Mouse (Mus musculus) layer of hippocampus, postnatal 25 days (tissue): ENCODE results near the gene Kctd20. TPM values are rescaled to one million over a fixed set of nuclear protein-coding genes. Genes with fewer than 3 reads are reported as not detected.

ENCODE experiments used
- DNase-seq, 2 experiments: peaks; one replicate each; pipeline ENCODE4 v3.0.0; 2022; ENCODE audit warnings: mixed read lengths in 2 of 2, low spot score in 1 of 2; ENCODE audit errors: extremely low spot score in 1 of 2
- total RNA-seq, 2 experiments: library from RNA; stranded (reverse); gene quantifications; 2 replicates each; pipeline ENCODE4 v1.2.3; 2021

Gene Kctd20
- total RNA-seq, 2 experiments from 2014 or later = 67.1 to 75.4 TPM

DNA sequence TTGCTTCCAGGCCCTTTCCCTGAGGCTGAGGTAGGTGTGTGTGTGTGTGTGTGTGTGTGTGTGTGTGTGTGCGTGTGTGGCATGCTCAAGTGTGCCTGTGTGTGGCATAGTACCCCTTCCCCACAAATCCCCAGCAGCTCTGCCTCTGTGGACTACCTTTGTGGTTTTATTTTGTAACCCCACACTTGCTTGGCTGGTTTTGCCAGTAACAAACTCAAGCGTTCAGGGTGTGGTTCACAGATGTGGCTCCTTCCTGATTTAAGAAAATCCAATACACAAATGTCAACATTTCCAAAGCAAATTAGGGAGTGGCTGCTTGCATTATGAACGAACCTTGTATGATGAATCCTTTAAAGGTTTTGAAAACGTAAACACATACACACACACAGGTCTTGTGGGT, 65.0 kb downstream of the Kctd20 start:
- no peak for DNase-seq

GRCm38 (mm10) chr17:29018292-29018984, 66.7 kb downstream of the Kctd20 start:
- DNase-seq = no peak

Other genes starting within 250 kb of the Kctd20 start
- 1 to 10 TPM; 1.6 to 1.7 TPM for gene AC170998.1, start 225.9 kb upstream of the Kctd20 start, total RNA-seq
- gene Mapk13, start 182.7 kb upstream of the Kctd20 start, total RNA-seq = 1 to 10 TPM in 1 of 2 experiments, under 1 TPM in 1; 0.45 to 1.3 TPM
- 10 to 100 TPM; 36.2 to 50.0 TPM for gene Brpf3, start 150.9 kb upstream of the Kctd20 start, total RNA-seq
- under 1 TPM; 0.42 to 0.66 TPM for gene Pnpla1, start 93.5 kb upstream of the Kctd20 start, total RNA-seq
- 1 to 10 TPM; 3.1 to 3.9 TPM for gene 4930539E08Rik, start 36.6 kb upstream of the Kctd20 start, total RNA-seq
- gene Pxt1, start 8.1 kb upstream of the Kctd20 start, total RNA-seq = not detected
- gene Stk38, start 56.0 kb downstream of the Kctd20 start, total RNA-seq = 10 to 100 TPM; 36.7 to 59.1 TPM
- gene Srsf3, start 80.7 kb downstream of the Kctd20 start, total RNA-seq = 100 to 1,000 TPM; 125 to 140 TPM
- 10 to 100 TPM in 1 of 2 experiments, 1 to 10 TPM in 1; 7.1 to 13.9 TPM for gene Cdkn1a, start 139.0 kb downstream of the Kctd20 start, total RNA-seq
- gene Rab44, start 162.2 kb downstream of the Kctd20 start, total RNA-seq = under 1 TPM in 1 of 2 experiments, not detected in 1; 0.07 TPM